Mouse (Mus musculus): ENCODE measurements around the gene Xrcc4. TPM values are rescaled to one million over a fixed set of nuclear protein-coding genes. Genes with fewer than 3 reads are reported as not detected.

Xrcc4 gene
- polyA plus RNA-seq, 1 experiment from 2014 or later = 16.9 TPM

- Histone ChIP-seq H3K9ac (replicated peaks) (no peak overlapping the region), H3K4me1 (no peaks in the 10 kb centered on the region), H3K27me3 (no peaks in the 10 kb centered on the region), H3K36me3 (no peaks in the 10 kb centered on the region), H3K4me3 (no peak overlapping the region), H3K27ac (replicated peaks) (no peak overlapping the region), H3K9me3 (no peaks in the 10 kb centered on the region), H3K4me2 (replicated peaks) (no peak overlapping the region)
- WGBS = 17% methylated on average over 2 of the region's 2 CpGs
- ATAC-seq (replicated peaks) = no peak
These were observed 56.9 kb downstream of the Xrcc4 start for GRCm38 (mm10) chr13:90032523-90032922.

- ATAC-seq (replicated peaks) = no peak
- 85% methylated on average over 3 of the region's 3 CpGs for WGBS
- H3K4me1 ChIP-seq = no peaks in the 10 kb centered on the region
These were observed 58.5 kb downstream of the Xrcc4 start for GRCm38 (mm10) chr13:90030911-90031310.

GRCm38 (mm10) chr13:90012620-90013019 is 76.8 kb downstream of the Xrcc4 start:
- H3K27ac ChIP-seq (replicated peaks) = no peak overlapping the region
- H3K4me3 ChIP-seq = no peak overlapping the region
- H3K4me1 ChIP-seq = no peaks in the 10 kb centered on the region
- ATAC-seq (replicated peaks) = no peak
- no peaks in the 10 kb centered on the region for H3K9me3 ChIP-seq
- WGBS = 28% methylated on average over 3 of the region's 3 CpGs
- H3K27me3 ChIP-seq = no peaks in the 10 kb centered on the region
- H3K4me2 ChIP-seq (replicated peaks) = no peak overlapping the region
- no peak overlapping the region for H3K9ac ChIP-seq (replicated peaks)
- no peaks in the 10 kb centered on the region for H3K36me3 ChIP-seq

More at GRCm38 (mm10) chr13:90030911-90031310, 58.5 kb downstream of the Xrcc4 start:
- Histone ChIP-seq H3K4me3 (no peak overlapping the region), H3K9me3 (no peaks in the 10 kb centered on the region), H3K36me3 (no peaks in the 10 kb centered on the region), H3K27me3 (no peaks in the 10 kb centered on the region), H3K4me2 (replicated peaks) (no peak overlapping the region), H3K9ac (replicated peaks) (no peak overlapping the region), H3K27ac (replicated peaks) (no peak overlapping the region)

- Histone ChIP-seq H3K4me3 (no peak overlapping the region), H3K4me2 (replicated peaks) (no peak overlapping the region), H3K36me3 (no peaks in the 10 kb centered on the region), H3K9ac (replicated peaks) (no peak overlapping the region), H3K4me1 (no peaks in the 10 kb centered on the region), H3K27me3 (no peaks in the 10 kb centered on the region), H3K9me3 (no peaks in the 10 kb centered on the region), H3K27ac (replicated peaks) (no peak overlapping the region)
- WGBS = 69% methylated on average over 8 of the region's 8 CpGs
- no peak for ATAC-seq (replicated peaks)
These were observed 77.2 kb downstream of the Xrcc4 start for GRCm38 (mm10) chr13:90012198-90012597.

GRCm38 (mm10) chr13:90011129-90011528 is 78.3 kb downstream of the Xrcc4 start:
- no peaks in the 10 kb centered on the region for H3K27me3 ChIP-seq
- no peak overlapping the region for H3K4me3 ChIP-seq
- no peak overlapping the region for H3K9ac ChIP-seq (replicated peaks)
- WGBS = 65% methylated on average over 8 of the region's 8 CpGs
- H3K27ac ChIP-seq (replicated peaks) = no peak overlapping the region
- H3K4me2 ChIP-seq (replicated peaks) = no peak overlapping the region
- no peaks in the 10 kb centered on the region for H3K36me3 ChIP-seq
- H3K9me3 ChIP-seq = no peaks in the 10 kb centered on the region
- no peaks in the 10 kb centered on the region for H3K4me1 ChIP-seq
- peak; percentile 71; the same call in 1 of the 2 replicates for ATAC-seq (replicated peaks)

GRCm38 (mm10) chr13:90009786-90010185 is 79.6 kb downstream of the Xrcc4 start:
- H3K27ac ChIP-seq (replicated peaks) = no peak overlapping the region
- no peak overlapping the region for H3K4me3 ChIP-seq
- no peak overlapping the region for H3K9ac ChIP-seq (replicated peaks)
- no peak for ATAC-seq (replicated peaks)
- H3K9me3 ChIP-seq = no peaks in the 10 kb centered on the region
- no peaks in the 10 kb centered on the region for H3K36me3 ChIP-seq
- H3K4me1 ChIP-seq = no peaks in the 10 kb centered on the region
- no peaks in the 10 kb centered on the region for H3K27me3 ChIP-seq
- no peak overlapping the region for H3K4me2 ChIP-seq (replicated peaks)

GRCm38 (mm10) chr13:90005561-90005960 is 83.8 kb downstream of the Xrcc4 start:
- H3K27me3 ChIP-seq = no peaks in the 10 kb centered on the region
- 95% methylated on average over 1 of the region's 1 CpGs for WGBS
- no peaks in the 10 kb centered on the region for H3K4me1 ChIP-seq
- no peak for ATAC-seq (replicated peaks)
- H3K9ac ChIP-seq (replicated peaks) = no peak overlapping the region
- H3K36me3 ChIP-seq = no peaks in the 10 kb centered on the region
- H3K27ac ChIP-seq (replicated peaks) = no peak overlapping the region
- H3K4me3 ChIP-seq = no peak overlapping the region
- no peak overlapping the region for H3K4me2 ChIP-seq (replicated peaks)
- no peaks in the 10 kb centered on the region for H3K9me3 ChIP-seq

GRCm38 (mm10) chr13:89997531-89997930 is 91.9 kb downstream of the Xrcc4 start:
- Histone ChIP-seq H3K36me3 (no peaks in the 10 kb centered on the region), H3K4me2 (replicated peaks) (no peak overlapping the region), H3K9ac (replicated peaks) (no peak overlapping the region), H3K9me3 (no peaks in the 10 kb centered on the region), H3K27ac (replicated peaks) (no peak overlapping the region), H3K4me1 (no peaks in the 10 kb centered on the region), H3K4me3 (no peak overlapping the region), H3K27me3 (no peaks in the 10 kb centered on the region)
- ATAC-seq (replicated peaks) = no peak

GRCm38 (mm10) chr13:89986087-89986486 is 103.3 kb downstream of the Xrcc4 start:
- WGBS = 6% methylated on average over 2 of the region's 2 CpGs

GRCm38 (mm10) chr13:89970940-89971339 is 118.5 kb downstream of the Xrcc4 start:
- 91% methylated on average over 3 of the region's 3 CpGs for WGBS

More at GRCm38 (mm10) chr13:89986087-89986486, 103.3 kb downstream of the Xrcc4 start:
- H3K9ac ChIP-seq (replicated peaks) = no peak overlapping the region
- no peaks in the 10 kb centered on the region for H3K36me3 ChIP-seq
- H3K27ac ChIP-seq (replicated peaks) = no peak overlapping the region
- no peak overlapping the region for H3K4me3 ChIP-seq
- H3K27me3 ChIP-seq = no peaks in the 10 kb centered on the region
- H3K4me1 ChIP-seq = peaks cover 5% of the 10 kb centered on the region; the same call in 1 of the 2 replicates
- H3K4me2 ChIP-seq (replicated peaks) = no peak overlapping the region
- peak; percentile 68 for ATAC-seq (replicated peaks)
- H3K9me3 ChIP-seq = no peaks in the 10 kb centered on the region

GRCm38 (mm10) chr13:89968671-89969070 is 120.7 kb downstream of the Xrcc4 start:
- H3K9ac ChIP-seq (replicated peaks) = no peak overlapping the region
- no peak overlapping the region for H3K4me3 ChIP-seq
- H3K27me3 ChIP-seq = no peaks in the 10 kb centered on the region
- ATAC-seq (replicated peaks) = no peak
- H3K27ac ChIP-seq (replicated peaks) = no peak overlapping the region
- H3K36me3 ChIP-seq = no peaks in the 10 kb centered on the region
- H3K4me1 ChIP-seq = no peaks in the 10 kb centered on the region
- no peaks in the 10 kb centered on the region for H3K9me3 ChIP-seq
- no peak overlapping the region for H3K4me2 ChIP-seq (replicated peaks)

More at GRCm38 (mm10) chr13:89970940-89971339, 118.5 kb downstream of the Xrcc4 start:
- Histone ChIP-seq H3K27ac (replicated peaks) (no peak overlapping the region), H3K9me3 (no peaks in the 10 kb centered on the region), H3K36me3 (no peaks in the 10 kb centered on the region), H3K27me3 (no peaks in the 10 kb centered on the region), H3K9ac (replicated peaks) (no peak overlapping the region), H3K4me1 (no peaks in the 10 kb centered on the region), H3K4me3 (no peak overlapping the region), H3K4me2 (replicated peaks) (no peak overlapping the region)
- ATAC-seq (replicated peaks) = no peak

- H3K4me3 ChIP-seq = no peak overlapping the region
- no peak overlapping the region for H3K27ac ChIP-seq (replicated peaks)
- H3K4me2 ChIP-seq (replicated peaks) = no peak overlapping the region
- H3K27me3 ChIP-seq = no peaks in the 10 kb centered on the region
- no peak; the same call in 1 of the 2 replicates for ATAC-seq (replicated peaks)
- no peaks in the 10 kb centered on the region for H3K36me3 ChIP-seq
- H3K4me1 ChIP-seq = no peaks in the 10 kb centered on the region
- 29% methylated on average over 2 of the region's 2 CpGs for WGBS
- no peak overlapping the region for H3K9ac ChIP-seq (replicated peaks)
- H3K9me3 ChIP-seq = no peaks in the 10 kb centered on the region
These were observed 145.1 kb downstream of the Xrcc4 start for GRCm38 (mm10) chr13:89944354-89944753.

GRCm38 (mm10) chr13:89929477-89929876 is 159.9 kb downstream of the Xrcc4 start:
- Histone ChIP-seq H3K4me3 (no peak overlapping the region), H3K4me1 (no peaks in the 10 kb centered on the region), H3K36me3 (no peaks in the 10 kb centered on the region), H3K4me2 (replicated peaks) (no peak overlapping the region), H3K27me3 (no peaks in the 10 kb centered on the region), H3K9me3 (no peaks in the 10 kb centered on the region), H3K9ac (replicated peaks) (no peak overlapping the region), H3K27ac (replicated peaks) (no peak overlapping the region)
- 32% methylated on average over 3 of the region's 3 CpGs for WGBS
- no peak for ATAC-seq (replicated peaks)

Data from forebrain, embryonic 15.5 days (tissue).